20 mouse cellular contexts compared by ENCODE assay signal in genomic region chr7:72275513-72275912, GRCm38 (mm10). TPM values are rescaled to one million over a fixed set of nuclear protein-coding genes. Genes with fewer than 3 reads are reported as not detected.
DNase-seq lines count a peak whose midpoint lies in the region; ATAC-seq and TF ChIP-seq lines count a peak whose summit lies in the region.
"Had no signal": no experiment of that assay in that cellular context is flagged by ENCODE, and none has a peak within 500 bp of the region (broad histone marks: within the 10 kb centered on the region; RNA-seq: fewer than 3 reads in every experiment).

No protein-coding gene starts in this region.

- WGBS in liver, postnatal 0 days (ENCODE audit: insufficient replicate concordance): 64% methylated on average over 5 of the region's 5 CpGs
- 62% methylated on average over 5 of the region's 5 CpGs for WGBS in liver, embryonic 12.5 days (ENCODE audit: insufficient replicate concordance)

- no peak for TF ChIP-seq CTCF in liver, postnatal 0 days (IDR thresholded peaks at IDR 0.05; ENCODE audit: low read depth)
- TF ChIP-seq CTCF in CH12.LX (conservative IDR thresholded peaks at IDR 0.05 in 1 of 2, IDR thresholded peaks at IDR 0.05 in 1 of 2; ENCODE audit: low read depth in 2 of 2, low read length in 2 of 2): no peak

- no peak overlapping the region for H3K4me2 ChIP-seq in liver, postnatal 0 days (ENCODE audit: low read depth, low read length)
- H3K4me2 ChIP-seq in liver, embryonic 12.5 days: no peak overlapping the region
- no peak overlapping the region for H3K4me2 ChIP-seq in CH12.LX (ENCODE audit: insufficient read depth, low read depth, poor library complexity, severe bottlenecking)
- H3K4me2 ChIP-seq: embryonic facial prominence, embryonic 13.5 days; intestine, embryonic 15.5 days; limb, embryonic 12.5 days; liver, embryonic 13.5 days; midbrain, embryonic 13.5 days had no signal

- no peak for TF ChIP-seq POLR2A in CH12.LX (IDR thresholded peaks at IDR 0.05; ENCODE audit: low read depth, low read length)

- H3K36me3 ChIP-seq in liver, postnatal 0 days (replicated peaks; ENCODE audit: insufficient read depth, low read length): no peaks in the 10 kb centered on the region
- no peaks in the 10 kb centered on the region for H3K36me3 ChIP-seq in liver, embryonic 12.5 days
- no peaks in the 10 kb centered on the region for H3K36me3 ChIP-seq in CH12.LX (replicated peaks in 1 of 2; ENCODE audit: control insufficient read depth in 1 of 2, insufficient read depth in 1 of 2, low read length in 1 of 2)
- H3K36me3 ChIP-seq: embryonic facial prominence, embryonic 13.5 days; heart, embryonic 10.5 days; intestine, embryonic 15.5 days; limb, embryonic 12.5 days; liver, embryonic 13.5 days; midbrain, embryonic 13.5 days had no signal

- no peak for TF ChIP-seq EP300 in liver, postnatal 0 days (IDR thresholded peaks at IDR 0.05; ENCODE audit: low read depth)
- TF ChIP-seq EP300 in CH12.LX (IDR thresholded peaks at IDR 0.05; ENCODE audit: low read length): no peak

- in situ Hi-C loops in CH12.LX (cut with MboI; ENCODE audit: low pct_ligation_motif_present, low pct_unique_long_range_greater_than_20kb, low sequenced_read_pairs): no loop called here

- H3K27me3 ChIP-seq in liver, postnatal 0 days (ENCODE audit: insufficient read depth, low read length): no peaks in the 10 kb centered on the region
- H3K27me3 ChIP-seq in liver, embryonic 12.5 days (replicated peaks): no peaks in the 10 kb centered on the region
- H3K27me3 ChIP-seq in CH12.LX (replicated peaks): no peaks in the 10 kb centered on the region
- H3K27me3 ChIP-seq: embryonic facial prominence, embryonic 13.5 days; intestine, embryonic 15.5 days; limb, embryonic 12.5 days; liver, embryonic 13.5 days; midbrain, embryonic 13.5 days had no signal

- no peaks in the 10 kb centered on the region for H3K4me1 ChIP-seq in liver, postnatal 0 days (ENCODE audit: insufficient read depth)
- H3K4me1 ChIP-seq in liver, embryonic 12.5 days: no peaks in the 10 kb centered on the region
- peaks cover 0 to 40% of the 10 kb centered on the region in 2 experiments; a peak in 2 of 4 replicates for H3K4me1 ChIP-seq in CH12.LX (ENCODE audit: control insufficient read depth in 1 of 2, insufficient read depth in 2 of 2)
- H3K4me1 ChIP-seq: embryonic facial prominence, embryonic 13.5 days; heart, embryonic 10.5 days; intestine, embryonic 15.5 days; liver, embryonic 13.5 days; midbrain, embryonic 13.5 days had no signal

- no peak for DNase-seq in liver, postnatal 0 days
- DNase-seq in A20 (ENCODE audit: low read depth, low spot score): peak; percentile 84
- DNase-seq in CH12.LX (ENCODE audit: extremely low read depth): peak; percentile 29
- no peak for DNase-seq in right cerebral cortex, postnatal 25 days
- no peak for DNase-seq in lung, adult 18-20 months
- DNase-seq: adrenal gland, postnatal 14 days; cerebellum, adult 11 months; cerebellum, postnatal 10 days; liver, embryonic 13.5 days had no signal

- H3K79me2 ChIP-seq in CH12.LX (replicated peaks; ENCODE audit: control insufficient read depth, extremely low read depth, insufficient read depth, poor library complexity, severe bottlenecking): no peaks in the 10 kb centered on the region

- dilution Hi-C loops in CH12.LX (cut with MboI; ENCODE audit: extremely low pct_ligation_motif_present, extremely low pct_unique_long_range_greater_than_20kb, low sequenced_read_pairs): no loop called here

- no peak for ATAC-seq in liver, postnatal 0 days
- no peak for ATAC-seq in liver, embryonic 12.5 days
- 0 out of 2 replicates have a peak, but pooled peaks have one; percentile 66 for ATAC-seq in monocyte, adult 5-6 weeks (replicated peaks; ENCODE audit: insufficient number of reproducible peaks, low FRiP score, low TSS enrichment, poor library complexity, severe bottlenecking)
- no peak for ATAC-seq in frontal cortex, adult (ENCODE audit: low TSS enrichment)
- ATAC-seq: forebrain, embryonic 14.5 days; intestine, embryonic 15.5 days; midbrain, embryonic 13.5 days; Patski had no signal

- H3K9ac ChIP-seq in liver, postnatal 0 days (replicated peaks): no peak overlapping the region
- no peak overlapping the region for H3K9ac ChIP-seq in liver, embryonic 12.5 days
- no peak overlapping the region for H3K9ac ChIP-seq in CH12.LX (ENCODE audit: insufficient read depth, low read depth)
- H3K9ac ChIP-seq: embryonic facial prominence, embryonic 13.5 days; intestine, embryonic 15.5 days; limb, embryonic 12.5 days; liver, embryonic 13.5 days; midbrain, embryonic 13.5 days had no signal

- no peaks in the 10 kb centered on the region for H3K9me3 ChIP-seq in liver, postnatal 0 days (ENCODE audit: low read length)
- no peaks in the 10 kb centered on the region for H3K9me3 ChIP-seq in liver, embryonic 12.5 days (replicated peaks)
- no peaks in the 10 kb centered on the region for H3K9me3 ChIP-seq in CH12.LX (replicated peaks; ENCODE audit: low read length)
- H3K9me3 ChIP-seq: embryonic facial prominence, embryonic 13.5 days; heart, embryonic 10.5 days; intestine, embryonic 15.5 days; limb, embryonic 12.5 days; liver, embryonic 13.5 days; midbrain, embryonic 13.5 days had no signal

- H3K27ac ChIP-seq in liver, postnatal 0 days (ENCODE audit: low read depth): peak overlapping the region; percentile 18; the same call in 1 of the 2 replicates
- H3K27ac ChIP-seq in liver, embryonic 12.5 days: no peak overlapping the region
- no peak overlapping the region for H3K27ac ChIP-seq in CH12.LX (ENCODE audit: insufficient read depth, low read depth)
- H3K27ac ChIP-seq: embryonic facial prominence, embryonic 13.5 days; heart, embryonic 10.5 days; intestine, embryonic 15.5 days; limb, embryonic 12.5 days; liver, embryonic 13.5 days; midbrain, embryonic 13.5 days had no signal

- H3K4me3 ChIP-seq in liver, postnatal 0 days (ENCODE audit: low read depth, low read length): no peak overlapping the region
- no peak overlapping the region for H3K4me3 ChIP-seq in liver, embryonic 12.5 days
- no peak overlapping the region for H3K4me3 ChIP-seq in CH12.LX (replicated peaks in 1 of 3; ENCODE audit: low read depth in 2 of 3, low read length in 2 of 3, poor library complexity in 1 of 3)
- H3K4me3 ChIP-seq: embryonic facial prominence, embryonic 13.5 days; heart, embryonic 10.5 days; intestine, embryonic 15.5 days; limb, embryonic 12.5 days; liver, embryonic 13.5 days; midbrain, embryonic 13.5 days; myocyte had no signal

- no peak for TF ChIP-seq RAD21 in CH12.LX (IDR thresholded peaks at IDR 0.05; ENCODE audit: low read depth, low read length)

TF ChIP-seq in CH12.LX, 34 proteins besides CTCF, POLR2A, EP300 and RAD21:
- TF ChIP-seq ELF1 (IDR thresholded peaks at IDR 0.05; ENCODE audit: low read depth, low read length) (no peak), BHLHE40 (IDR thresholded peaks at IDR 0.05; ENCODE audit: low read depth, low read length) (peak; percentile 59; the same call in 1 of the 2 replicates), USF1 (IDR thresholded peaks at IDR 0.05; ENCODE audit: low read depth, low read length) (no peak)

RNA-seq across cellular contexts. Expression of gene Mctp2, which starts 30.9 kb away (rescaled TPM):
- polyA plus RNA-seq in liver, postnatal 0 days (2015; fragmentation: Nextera tagmentation; extraction: Ambion mirVana): 1.4 and 1.7 TPM in 2 replicates
- polyA plus RNA-seq in liver, embryonic 12.5 days (2016; fragmentation: Nextera tagmentation; extraction: Ambion mirVana): 0.19 and 0.29 TPM in 2 replicates
- 0.13 and 0.38 TPM in 2 replicates for total RNA-seq in CH12.LX (2012; rRNA removed)
- 0.26 and 0.48 TPM in 2 replicates for total RNA-seq in CH12.LX (2014; rRNA removed)
- 0.23 TPM in 2 replicates for polyA plus RNA-seq in CH12.LX (2012; ENCODE audit: insufficient read length, low read depth)
- total RNA-seq in monocyte, adult 5-6 weeks (2017): 18.9 to 54.3 TPM (median 21.2 TPM) in 3 replicates

Comparison
In these comparisons a context has a peak if more than half of its experiments do, and no peak if none do; other contexts are left out.
1. DNase-seq: peak in A20 (single experiment) and CH12.LX (single experiment); none in liver, postnatal 0 days (single experiment), right cerebral cortex, postnatal 25 days (single experiment) and lung, adult 18-20 months (0 of 2).